Mouse (Mus musculus) embryonic facial prominence, embryonic 11.5 days (tissue): ENCODE data around the gene Fgfrl1. TPM values are rescaled to one million over a fixed set of nuclear protein-coding genes. Genes with fewer than 3 reads are reported as not detected.

Experiments used
- ATAC-seq: fragments of 200-750 bp; cut with Nextera tagmentation; replicated peaks from 2 replicates; pipeline ENCODE4 v1.8.0; 2017; ENCODE audit warnings: low read depth; ENCODE audit not compliant: insufficient number of reproducible peaks, low FRiP score, low TSS enrichment
- DNase-seq: peaks from one replicate; pipeline ENCODE4 v3.0.0-alpha.2; 2015; ENCODE audit warnings: low spot score
- H3K27ac ChIP-seq: fragments of 300-500 bp; sonication (generic); replicated peaks from 2 replicates; pipeline ENCODE4 v1.5.1; 2014; ENCODE audit warnings: mild to moderate bottlenecking, low read depth, low read length, control low read depth
- H3K27me3 ChIP-seq: fragments of 300-500 bp; sonication (generic); 2 replicates; pipeline ENCODE4 v1.6.1; 2014; ENCODE audit warnings: mild to moderate bottlenecking, low read length, moderate library complexity, mixed read lengths; ENCODE audit not compliant: control insufficient read depth, insufficient read depth
- H3K36me3 ChIP-seq: fragments of 300-500 bp; sonication (generic); replicated peaks from 2 replicates; pipeline ENCODE4 v1.6.1; 2014; ENCODE audit warnings: low read depth, mild to moderate bottlenecking, low read length, moderate library complexity, mixed read lengths; ENCODE audit not compliant: control insufficient read depth, insufficient read depth
- H3K4me1 ChIP-seq: fragments of 300-500 bp; sonication (generic); 2 replicates; pipeline ENCODE4 v1.6.1; 2014; ENCODE audit warnings: low read length, mixed read lengths; ENCODE audit not compliant: control insufficient read depth, insufficient read depth
- H3K4me2 ChIP-seq: fragments of 300-500 bp; sonication (generic); 2 replicates; pipeline ENCODE4 v1.6.1; 2014; ENCODE audit warnings: low read depth, mild to moderate bottlenecking, control low read depth, low read length, moderate library complexity
- H3K4me3 ChIP-seq: fragments of 300-500 bp; sonication (generic); 2 replicates; pipeline ENCODE4 v1.5.1; 2014; ENCODE audit warnings: low read depth, low read length, control low read depth
- H3K9ac ChIP-seq: fragments of 300-500 bp; sonication (generic); replicated peaks from 2 replicates; pipeline ENCODE4 v1.6.1; 2014; ENCODE audit warnings: mild to moderate bottlenecking, control low read depth, low read length
- H3K9me3 ChIP-seq: fragments of 300-500 bp; sonication (generic); replicated peaks from 2 replicates; pipeline ENCODE4 v1.6.1; 2016; ENCODE audit warnings: mild to moderate bottlenecking, low read length, inconsistent platforms, mixed read lengths; ENCODE audit not compliant: control insufficient read depth
- WGBS: fragments of 180-500 bp; shearing (Covaris S2); extraction: QIAGEN DNeasy Blood & Tissue Kit; methylation state at CpG from one replicate; pipeline ENCODE4 v1.1.7; 2014; 5-methylcytosine and 5-hydroxymethylcytosine counted together
- polyA plus RNA-seq: library from polyadenylated mRNA; unstranded; fragments of >200 nt; fragmentation: Nextera tagmentation; extraction: Ambion mirVana; gene quantifications from 2 replicates; pipeline ENCODE4 v1.2.1, GENCODE M21; 2014

Fgfrl1 gene
- polyA plus RNA-seq, 1 experiment from 2014 or later: 21.4 TPM

DNA sequence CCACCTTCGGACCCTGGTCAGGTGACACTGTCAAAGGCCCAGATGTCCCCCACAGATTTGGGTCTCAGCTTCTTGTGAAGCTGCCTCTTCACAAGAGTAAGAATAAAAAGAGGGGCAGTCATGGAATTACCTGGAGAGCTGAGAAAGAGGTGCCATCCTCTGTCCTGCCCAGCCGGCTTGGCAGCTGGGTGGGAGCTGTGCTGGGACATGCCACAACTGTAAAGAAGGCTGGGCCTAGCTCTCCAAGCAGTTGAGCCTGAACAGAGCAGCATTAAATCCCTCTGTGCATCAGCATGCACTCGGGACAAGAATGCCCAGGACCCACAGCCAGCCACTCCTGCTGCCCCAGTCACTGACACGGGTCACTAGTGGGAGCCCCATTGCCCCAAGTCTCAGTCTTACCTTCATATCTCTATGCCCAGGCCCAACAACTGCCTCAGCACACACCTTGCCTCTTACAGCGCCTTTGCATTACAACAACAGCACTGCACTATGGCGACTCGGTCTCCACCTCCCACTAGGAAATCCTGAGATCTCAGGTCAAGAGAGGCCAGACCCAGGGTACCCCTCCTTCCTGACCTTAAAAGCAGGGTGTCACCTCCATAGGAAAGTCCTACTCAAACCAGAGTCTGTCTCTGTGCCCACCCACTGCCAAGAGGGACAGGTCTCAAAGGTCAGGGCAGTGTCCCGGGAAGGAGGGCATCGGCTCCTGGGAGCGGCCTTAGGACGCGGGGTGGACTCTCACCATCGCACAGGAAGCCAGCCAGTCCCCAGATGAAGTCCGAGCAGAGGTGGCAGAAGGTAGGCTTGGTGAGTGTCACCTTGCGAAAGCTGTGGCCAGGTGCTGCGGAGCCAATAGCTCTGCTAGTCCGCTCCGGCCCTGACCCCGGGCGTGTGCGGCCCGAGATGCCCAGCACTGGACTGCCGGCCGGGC, 32.2 kb upstream of the Fgfrl1 start, which contains the start of gene Idua:
Gene Idua (plus strand): TSS at position 634 of the 934 bp plus-strand sequence.
- Histone ChIP-seq H3K36me3 (no peaks in the 10 kb centered on the region), H3K9me3 (no peaks in the 10 kb centered on the region), H3K27ac (no peak within 1 kb of the TSS), H3K4me3 (peak within 1 kb of the TSS; percentile 88), H3K9ac (peak within 1 kb of the TSS; percentile 89), H3K4me1 (peaks cover 4% of the 10 kb centered on the region; the same call in 1 of the 2 replicates), H3K4me2 (peak within 1 kb of the TSS; percentile 85), H3K27me3 (no peaks in the 10 kb centered on the region)
- ATAC-seq (peak; percentile 14; the same call in 1 of the 2 replicates), DNase-seq (no peak)
- 8% methylated on average over 24 of the region's 24 CpGs for WGBS

DNA sequence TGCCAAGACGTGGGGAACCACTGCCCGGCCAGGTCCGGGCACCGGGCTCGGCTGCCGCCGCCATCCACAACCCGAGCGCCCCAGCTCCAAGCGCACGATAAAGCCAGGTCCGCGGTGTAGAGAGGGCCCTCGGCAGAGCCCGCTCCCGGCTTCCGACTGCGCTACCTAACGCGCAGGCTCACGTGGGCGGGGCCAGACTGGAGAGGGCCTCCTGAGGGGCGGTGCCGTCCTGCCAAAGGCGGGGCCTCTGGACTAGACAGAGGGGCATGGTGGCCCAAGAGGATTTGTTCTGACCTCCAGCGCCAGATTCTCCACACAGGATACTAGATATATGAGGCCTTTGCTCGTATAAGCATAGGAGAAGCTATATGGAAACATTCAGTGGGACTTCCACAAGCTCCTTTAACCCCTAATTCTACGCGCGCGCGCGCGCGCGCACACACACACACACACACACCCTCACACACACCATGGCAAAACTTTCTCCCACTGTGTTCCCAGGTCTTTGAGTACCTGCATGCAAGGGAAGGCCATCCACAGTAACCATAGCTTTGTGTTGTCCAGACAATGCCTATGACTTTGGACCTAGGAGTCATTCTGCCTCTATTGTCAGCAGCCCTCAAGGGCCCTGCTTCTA, 31.4 kb upstream of the Fgfrl1 start:
- H3K9me3 ChIP-seq: no peaks in the 10 kb centered on the region
- H3K4me3 ChIP-seq: peak overlapping the region; percentile 88
- ATAC-seq (peak; percentile 98), DNase-seq (peak; percentile 94)
- no peak overlapping the region for H3K27ac ChIP-seq
- peak overlapping the region; percentile 89 for H3K9ac ChIP-seq
- peaks cover 4% of the 10 kb centered on the region; the same call in 1 of the 2 replicates for H3K4me1 ChIP-seq
- H3K4me2 ChIP-seq: peak overlapping the region; percentile 85
- WGBS: 9% methylated on average over 36 of the region's 36 CpGs
- no peaks in the 10 kb centered on the region for H3K36me3 ChIP-seq
- H3K27me3 ChIP-seq: no peaks in the 10 kb centered on the region

DNA sequence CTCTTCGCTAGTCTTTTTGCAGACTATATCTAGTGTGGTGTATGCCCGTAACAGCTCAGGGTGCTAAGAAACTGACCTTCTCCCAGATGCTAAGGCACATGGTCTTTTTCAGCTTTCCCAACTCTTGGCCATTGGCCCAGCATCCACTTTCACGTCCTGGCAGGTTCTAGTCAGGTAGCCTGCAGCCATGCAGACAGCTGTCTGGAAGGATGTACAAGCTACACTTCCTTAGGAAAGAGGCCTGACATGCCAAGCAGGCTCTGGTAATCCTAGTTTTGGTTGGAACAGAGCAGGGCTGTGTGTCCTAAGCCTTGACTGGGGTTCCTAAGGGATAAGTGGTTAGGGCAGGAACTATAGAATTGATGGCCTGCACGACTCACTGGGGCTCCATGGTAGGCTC, 29.4 kb upstream of the Fgfrl1 start:
- WGBS: 82% methylated on average over 4 of the region's 4 CpGs
- DNase-seq: no peak
- Histone ChIP-seq H3K4me2 (no peak overlapping the region), H3K4me3 (no peak overlapping the region), H3K27me3 (no peaks in the 10 kb centered on the region), H3K4me1 (peaks cover 4% of the 10 kb centered on the region; the same call in 1 of the 2 replicates), H3K36me3 (no peaks in the 10 kb centered on the region), H3K9me3 (no peaks in the 10 kb centered on the region), H3K9ac (no peak overlapping the region), H3K27ac (no peak overlapping the region)
- ATAC-seq: no peak

DNA sequence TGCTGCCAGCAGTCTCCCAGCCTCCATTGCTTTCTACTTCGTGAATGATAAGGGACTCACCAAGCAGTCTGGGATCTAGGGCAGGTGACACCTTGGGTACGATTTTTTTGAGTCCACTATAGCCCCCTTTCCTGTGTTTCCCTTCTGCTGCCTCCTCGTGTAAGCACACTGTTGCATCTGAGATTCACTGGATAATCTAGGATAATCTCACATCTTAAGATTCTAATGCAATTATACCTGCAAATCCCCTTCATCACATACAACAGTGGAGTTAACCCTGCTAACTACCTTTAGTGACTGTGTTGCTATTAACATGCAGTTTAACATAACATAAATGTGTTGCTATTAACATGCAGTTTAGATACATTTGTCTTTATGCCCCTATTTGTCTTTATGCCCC, 27.1 kb upstream of the Fgfrl1 start:
- H3K27me3 ChIP-seq: no peaks in the 10 kb centered on the region
- WGBS: 38% methylated on average over 3 of the region's 3 CpGs
- no peak overlapping the region for H3K4me2 ChIP-seq
- no peaks in the 10 kb centered on the region for H3K36me3 ChIP-seq
- no peak for DNase-seq
- no peak for ATAC-seq
- H3K4me3 ChIP-seq: no peak overlapping the region
- no peaks in the 10 kb centered on the region; the same call in 1 of the 2 replicates for H3K4me1 ChIP-seq
- no peaks in the 10 kb centered on the region for H3K9me3 ChIP-seq
- no peak overlapping the region for H3K27ac ChIP-seq
- H3K9ac ChIP-seq: no peak overlapping the region

DNA sequence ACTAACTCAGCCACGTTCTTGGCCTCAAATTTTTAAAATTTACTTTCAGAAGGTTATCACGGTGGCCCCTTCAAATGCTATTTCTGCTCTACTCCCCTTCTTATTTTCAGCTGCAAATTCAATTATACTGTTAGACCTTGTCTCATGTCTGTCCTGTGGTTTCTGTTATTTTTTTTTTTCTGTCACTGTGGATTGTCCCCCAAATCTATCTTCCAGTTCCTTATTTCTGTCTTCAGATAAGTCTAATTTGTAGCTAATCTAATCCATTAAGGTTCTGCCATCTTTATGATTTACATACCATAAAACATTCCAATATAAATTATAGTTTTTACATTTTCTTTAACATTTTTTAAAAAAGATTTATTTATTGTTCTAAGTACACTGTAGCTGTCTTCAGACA, 24.8 kb upstream of the Fgfrl1 start:
- no peaks in the 10 kb centered on the region for H3K36me3 ChIP-seq
- H3K9me3 ChIP-seq: no peaks in the 10 kb centered on the region
- 75% methylated on average over 2 of the region's 2 CpGs for WGBS
- no peak overlapping the region for H3K4me2 ChIP-seq
- no peak overlapping the region for H3K9ac ChIP-seq
- H3K27ac ChIP-seq: no peak overlapping the region
- ATAC-seq (no peak), DNase-seq (no peak)
- no peak overlapping the region for H3K4me3 ChIP-seq
- no peaks in the 10 kb centered on the region; the same call in 1 of the 2 replicates for H3K4me1 ChIP-seq
- H3K27me3 ChIP-seq: no peaks in the 10 kb centered on the region

DNA sequence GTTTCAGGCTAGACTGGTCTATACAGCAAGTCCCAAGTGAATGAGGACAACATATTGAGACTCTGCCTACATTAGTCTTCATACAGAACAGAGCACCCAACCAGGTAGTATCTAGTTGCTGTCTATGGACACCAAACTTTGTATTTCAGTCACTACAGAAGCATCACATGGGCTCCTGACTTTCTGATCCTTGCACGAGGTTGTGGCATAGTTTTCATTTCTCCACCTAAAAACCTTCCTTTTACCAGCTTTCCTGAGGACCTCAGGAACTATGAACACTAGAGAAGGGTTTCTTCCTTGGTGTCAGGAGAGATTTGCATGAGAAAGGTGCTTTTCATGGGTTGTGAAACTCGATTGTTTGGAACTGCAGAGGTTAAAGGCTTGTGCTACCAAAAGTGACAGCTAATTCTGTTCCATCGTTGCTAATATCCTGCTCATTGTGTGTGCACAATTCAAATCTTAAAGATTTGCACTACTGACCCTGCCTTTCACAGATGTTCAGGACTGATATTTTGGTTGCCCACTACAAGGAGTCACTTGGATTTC, 23.7 kb upstream of the Fgfrl1 start:
- WGBS: 18% methylated on average over 3 of the region's 3 CpGs
- Histone ChIP-seq H3K36me3 (no peaks in the 10 kb centered on the region), H3K4me3 (peak overlapping the region; percentile 49), H3K4me1 (no peaks in the 10 kb centered on the region; the same call in 1 of the 2 replicates), H3K27me3 (no peaks in the 10 kb centered on the region), H3K9me3 (no peaks in the 10 kb centered on the region), H3K9ac (peak overlapping the region; percentile 83), H3K27ac (no peak overlapping the region), H3K4me2 (peak overlapping the region; percentile 82)
- ATAC-seq (no peak), DNase-seq (no peak)

DNA sequence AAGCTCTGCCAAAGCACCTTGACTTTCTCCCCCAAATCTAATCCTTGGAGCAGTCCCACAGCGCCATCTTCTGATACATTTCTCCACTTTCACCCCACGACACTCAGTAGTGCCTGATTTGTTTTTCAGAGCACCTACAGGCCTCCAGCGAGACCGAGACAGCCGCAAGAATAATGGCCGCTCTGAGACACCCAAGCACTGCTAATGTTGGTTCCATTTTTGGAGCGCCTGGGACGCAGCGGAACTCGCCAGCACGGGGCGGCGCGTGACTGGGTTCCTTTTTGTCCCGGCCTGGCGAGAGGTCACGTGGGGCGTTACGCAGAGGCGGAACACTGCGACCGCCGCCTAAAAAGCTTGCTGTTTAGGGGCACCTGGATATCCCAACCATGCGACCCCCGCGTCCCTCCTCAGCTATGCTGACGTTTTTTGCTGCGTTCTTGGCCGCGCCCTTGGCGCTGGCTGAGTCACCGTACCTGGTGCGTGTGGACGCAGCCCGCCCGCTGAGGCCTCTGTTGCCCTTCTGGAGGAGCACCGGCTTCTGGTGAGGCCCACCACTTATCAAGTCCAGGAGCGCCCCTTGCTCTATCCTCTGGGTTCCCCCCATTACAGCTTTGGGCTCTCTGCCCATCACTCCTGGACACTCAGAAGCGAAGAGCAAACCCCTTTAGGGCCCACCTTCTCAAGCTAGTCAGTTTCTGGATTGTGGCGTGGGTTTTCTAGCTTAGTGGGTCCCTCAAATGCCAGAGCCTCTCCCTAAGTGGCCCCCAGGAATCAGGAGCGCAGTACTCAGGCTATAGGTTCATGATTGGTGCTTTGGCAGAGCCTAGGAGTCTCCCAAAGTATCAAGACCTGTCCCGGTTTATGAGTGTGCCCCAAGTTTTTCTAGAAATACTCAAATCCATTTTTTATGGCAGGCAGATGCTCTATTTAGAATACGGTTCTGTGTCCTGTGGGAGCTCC, 22.9 kb upstream of the Fgfrl1 start, which contains the start of gene Dgkq:
Gene Dgkq (minus strand): TSS at position 696 of the 960 bp plus-strand sequence.
- peak; percentile 70 for ATAC-seq
- 6% methylated on average over 43 of the region's 43 CpGs for WGBS
- peak within 1 kb of the TSS; percentile 82 for H3K4me2 ChIP-seq
- no peaks in the 10 kb centered on the region for H3K9me3 ChIP-seq
- H3K4me3 ChIP-seq: peak within 1 kb of the TSS; percentile 49
- peak; percentile 79 for DNase-seq
- H3K27me3 ChIP-seq: no peaks in the 10 kb centered on the region
- H3K27ac ChIP-seq: peak within 1 kb of the TSS; percentile 43
- H3K4me1 ChIP-seq: no peaks in the 10 kb centered on the region; the same call in 1 of the 2 replicates
- peak within 1 kb of the TSS; percentile 83 for H3K9ac ChIP-seq
- H3K36me3 ChIP-seq: no peaks in the 10 kb centered on the region
